Mouse (Mus musculus): ENCODE measurements around the gene Spaca3.

The Spaca3 gene

DNA sequence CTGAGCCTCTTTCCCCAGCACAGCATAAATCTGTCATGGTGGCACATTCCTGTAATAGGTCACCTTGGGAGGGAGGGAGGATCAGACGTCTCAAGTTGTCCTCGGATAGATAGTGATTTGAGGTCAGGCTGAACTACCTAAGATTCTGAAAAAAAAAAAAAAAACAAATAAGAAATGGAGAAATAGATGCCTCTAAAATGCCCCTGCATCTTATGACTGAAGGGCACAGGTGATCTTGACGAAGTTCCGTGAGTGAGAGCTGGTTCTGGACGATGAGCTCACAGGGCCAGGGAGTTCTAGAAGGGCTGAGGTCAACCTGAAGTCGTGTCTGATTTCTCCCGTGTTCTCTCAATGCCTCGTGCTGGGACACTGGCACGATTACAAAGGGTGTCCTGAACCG lies at the start of gene Spaca3:
TSS of gene Spaca3 (plus strand) at position 301 of the 400 bp plus-strand sequence.
- in situ Hi-C loops (cut with MseI, MboI) = no loop called here

DNA sequence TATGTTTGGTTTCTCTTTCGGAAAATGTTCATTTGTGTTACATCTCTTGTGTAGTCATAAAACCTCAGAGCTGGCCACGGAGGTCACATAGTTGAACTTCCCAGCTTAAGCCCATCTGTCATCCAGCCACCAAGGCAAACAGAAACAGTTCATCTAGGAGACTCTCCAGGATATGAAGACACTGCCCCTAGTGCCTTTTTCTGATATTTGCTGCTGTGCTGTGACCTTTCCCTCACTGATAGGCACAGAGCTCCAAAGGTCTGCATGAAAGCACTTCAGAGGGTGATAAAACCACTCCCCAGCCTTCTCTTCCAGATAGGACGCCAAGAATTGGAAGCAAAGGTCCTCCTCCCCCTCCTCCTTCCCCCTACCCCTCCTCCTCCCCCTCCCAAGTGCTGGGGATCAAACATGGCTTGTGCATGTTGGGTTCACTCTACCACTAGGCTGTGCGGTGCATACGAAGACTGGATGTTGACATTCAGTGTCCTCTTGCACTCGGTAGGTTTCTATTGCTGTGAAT lies 49.6 kb upstream of the Spaca3 start:
- in situ Hi-C loops (cut with MseI, MboI) = no loop called here

DNA sequence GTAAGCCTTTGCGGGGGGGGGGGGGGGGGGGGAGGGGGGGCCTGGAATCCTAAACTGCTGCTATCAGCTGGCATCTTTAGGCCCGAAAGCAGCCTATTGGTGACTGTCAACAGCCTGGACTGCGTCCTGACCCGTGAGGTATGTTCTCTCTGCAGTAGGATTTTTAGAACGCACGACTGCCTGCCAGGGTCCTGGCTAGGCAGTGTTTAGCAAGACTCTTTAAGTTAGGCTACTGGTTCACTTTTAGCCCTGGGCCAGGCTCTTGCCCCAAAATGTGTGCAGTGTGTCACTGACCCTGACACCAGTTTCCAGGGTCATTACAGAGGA lies 48.5 kb upstream of the Spaca3 start:
- in situ Hi-C loops (cut with MseI, MboI) = no loop called here

DNA sequence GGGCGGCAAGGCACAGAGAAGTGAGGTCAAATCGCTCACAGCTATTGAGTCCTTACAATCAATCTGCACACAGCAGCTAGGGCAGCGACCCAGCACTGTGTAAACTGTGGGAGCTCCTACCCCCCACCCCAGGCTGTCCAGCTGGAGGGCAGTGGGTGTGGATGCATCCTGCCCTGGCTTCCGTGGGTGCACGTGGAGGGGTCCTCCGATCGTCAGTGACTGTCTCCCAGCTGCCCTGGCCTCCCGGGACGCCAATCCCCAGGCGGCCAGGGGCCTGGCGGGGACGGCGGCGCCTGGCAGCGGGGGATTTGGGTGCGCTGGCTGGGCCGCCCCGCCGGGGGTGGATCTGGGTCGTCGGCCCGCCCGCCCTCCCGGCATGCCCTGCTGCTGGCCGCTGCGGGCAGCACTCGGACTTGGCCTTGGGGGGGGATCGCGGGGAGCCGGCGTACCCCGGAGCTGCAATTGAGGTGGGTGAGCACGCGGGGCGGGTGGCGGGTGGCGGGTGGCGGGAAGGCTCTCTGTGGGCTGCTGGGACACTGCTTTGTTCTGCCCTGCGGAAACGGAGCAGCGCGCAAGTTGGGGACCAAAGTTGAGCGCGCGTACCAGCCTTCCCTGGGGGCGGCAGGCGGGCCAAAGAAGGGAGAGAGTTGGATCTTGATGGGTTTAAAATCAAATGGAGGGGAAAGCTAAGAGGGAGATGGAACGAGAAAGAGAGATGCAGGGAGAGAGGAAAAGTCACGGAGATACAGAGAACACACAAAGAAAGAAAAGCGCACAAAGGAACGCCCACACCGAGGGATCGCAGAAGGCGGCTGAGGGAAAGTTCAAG lies 48.0 kb upstream of the Spaca3 start, which contains the start of gene Tmem98:
TSS of gene Tmem98 (plus strand) at position 183 of the 829 bp plus-strand sequence.
- in situ Hi-C loops (cut with MseI, MboI) = no loop called here

DNA sequence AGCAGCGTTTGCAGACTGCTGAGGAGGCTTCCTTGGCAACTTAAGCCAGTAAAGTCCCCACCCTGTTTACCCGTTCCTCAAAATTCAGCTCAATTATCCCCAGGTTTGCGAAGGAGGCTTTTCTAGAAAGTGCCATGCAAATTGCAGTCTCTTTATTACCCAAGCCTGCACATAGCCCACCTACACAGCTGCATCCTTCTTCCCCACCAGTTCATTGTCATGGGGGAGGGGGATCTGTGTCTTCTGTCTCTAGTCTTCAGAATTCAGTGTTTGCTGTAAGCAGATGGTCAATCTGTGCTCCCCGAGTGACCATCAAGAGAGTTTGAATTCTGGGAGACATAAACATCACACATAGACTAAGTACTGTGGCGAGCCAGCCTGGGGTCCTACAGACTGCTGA lies 47.0 kb upstream of the Spaca3 start:
- in situ Hi-C loops (cut with MseI, MboI) = no loop called here

DNA sequence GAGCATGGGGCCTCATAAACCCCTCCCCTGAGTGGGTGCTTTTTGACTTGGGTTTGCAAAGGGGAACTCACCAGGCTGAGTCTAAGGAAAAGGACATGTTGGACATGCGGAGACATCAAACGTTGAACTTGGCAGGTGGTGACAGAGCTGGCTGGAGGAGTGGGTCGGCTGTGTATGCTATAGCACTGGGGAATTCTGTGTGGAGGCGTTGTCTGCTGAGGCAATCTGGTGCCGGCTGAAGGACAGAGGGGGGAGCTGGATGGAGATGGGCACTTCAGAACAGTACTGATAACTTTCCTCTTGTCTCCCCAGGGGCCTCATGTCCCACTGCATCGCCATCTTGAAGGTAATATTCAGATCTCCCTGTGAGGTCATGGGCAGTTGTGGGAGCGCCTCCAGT lies 42.8 kb upstream of the Spaca3 start:
- in situ Hi-C loops (cut with MseI, MboI) = no loop called here

DNA sequence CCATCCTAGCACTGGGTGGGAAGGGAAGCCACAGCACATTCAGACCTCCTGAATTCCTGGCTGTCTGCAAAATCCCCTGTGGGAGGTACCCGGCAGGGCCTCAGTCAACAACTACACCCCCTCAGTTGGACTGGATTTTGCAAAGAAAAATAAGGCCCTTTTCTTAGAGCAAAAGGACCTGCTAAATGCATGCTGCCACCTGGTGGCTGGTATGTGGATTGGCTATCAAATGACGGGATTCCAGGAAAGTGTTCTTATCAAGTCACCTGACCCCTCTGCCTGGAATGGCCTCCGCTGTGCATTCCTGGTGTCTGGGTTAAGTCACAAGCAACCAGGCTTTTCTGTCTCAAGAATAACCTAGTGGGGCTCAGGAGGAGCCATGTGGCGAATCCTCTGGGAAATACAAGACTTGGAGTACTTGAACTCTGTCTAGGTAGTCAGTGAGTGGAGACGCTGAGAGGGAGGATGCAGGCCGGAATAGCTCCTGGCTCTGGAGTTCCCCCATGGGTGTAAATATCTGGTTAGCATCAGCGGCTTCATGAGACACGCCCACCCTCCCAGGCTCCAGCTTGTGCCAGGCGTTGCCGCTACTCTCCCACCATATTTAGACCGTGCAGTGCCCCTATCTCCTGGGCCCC lies 40.0 kb upstream of the Spaca3 start:
- in situ Hi-C loops (cut with MseI, MboI) = no loop called here

DNA sequence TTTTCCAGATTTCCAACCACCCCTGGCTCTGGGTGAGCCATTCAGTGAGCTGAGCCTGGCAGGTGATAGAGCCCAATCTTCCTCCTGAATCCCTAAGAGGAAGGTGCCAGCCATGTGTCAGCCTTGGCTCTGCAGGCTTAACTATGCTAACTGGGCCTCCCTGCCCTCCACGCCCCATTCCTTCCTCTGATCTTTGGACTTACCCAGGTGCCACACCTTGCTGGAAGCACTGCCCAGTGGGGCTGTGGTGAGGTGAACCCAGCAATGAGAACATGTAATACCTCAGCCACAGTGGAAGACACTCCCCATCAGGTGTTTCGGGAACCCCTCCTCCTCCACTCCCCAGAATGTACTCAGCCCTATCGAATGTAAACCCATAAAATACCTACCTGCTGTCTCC lies 38.1 kb upstream of the Spaca3 start:
- in situ Hi-C loops (cut with MseI, MboI) = no loop called here

DNA sequence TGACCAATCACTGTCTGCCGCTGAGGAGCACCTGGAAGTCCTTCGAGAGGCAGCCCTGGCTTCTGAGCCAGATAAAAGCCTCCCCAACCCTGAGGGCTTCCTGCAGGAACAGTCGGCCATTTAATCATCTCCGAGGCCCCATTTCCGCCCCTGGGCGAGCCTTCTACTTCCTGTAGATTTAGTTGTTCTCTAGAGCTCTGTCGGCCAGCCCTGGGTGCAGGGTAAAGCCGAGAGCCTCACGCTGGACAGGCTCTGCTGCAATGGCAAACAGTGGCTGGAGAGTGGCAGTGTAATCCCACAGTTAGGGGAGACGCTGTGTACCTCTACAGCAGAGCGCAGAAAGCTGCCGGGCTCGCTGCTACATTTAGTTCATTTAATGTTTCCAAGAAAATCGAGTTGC lies 36.9 kb upstream of the Spaca3 start:
- in situ Hi-C loops (cut with MseI, MboI) = no loop called here

DNA sequence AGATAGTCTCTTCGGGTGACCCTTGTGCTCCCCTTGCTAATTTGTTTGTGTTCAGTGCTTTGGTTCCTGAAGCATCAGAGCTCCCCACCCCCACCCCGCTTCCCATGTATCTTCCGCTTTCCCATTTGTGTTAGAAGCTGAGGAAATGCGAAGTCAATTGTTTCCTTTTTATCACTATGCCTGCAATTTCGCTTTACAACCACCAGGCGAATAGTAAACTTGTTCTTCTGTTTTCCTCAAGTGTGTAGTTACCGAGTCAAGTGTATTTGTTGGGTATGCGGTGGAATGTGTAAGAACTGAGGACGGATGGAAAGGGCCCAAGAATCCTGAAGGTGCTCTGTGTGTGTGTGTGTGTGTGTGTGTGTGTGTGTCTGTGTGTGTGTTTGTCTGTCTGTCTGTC lies 36.4 kb upstream of the Spaca3 start:
- in situ Hi-C loops (cut with MseI, MboI) = no loop called here

DNA sequence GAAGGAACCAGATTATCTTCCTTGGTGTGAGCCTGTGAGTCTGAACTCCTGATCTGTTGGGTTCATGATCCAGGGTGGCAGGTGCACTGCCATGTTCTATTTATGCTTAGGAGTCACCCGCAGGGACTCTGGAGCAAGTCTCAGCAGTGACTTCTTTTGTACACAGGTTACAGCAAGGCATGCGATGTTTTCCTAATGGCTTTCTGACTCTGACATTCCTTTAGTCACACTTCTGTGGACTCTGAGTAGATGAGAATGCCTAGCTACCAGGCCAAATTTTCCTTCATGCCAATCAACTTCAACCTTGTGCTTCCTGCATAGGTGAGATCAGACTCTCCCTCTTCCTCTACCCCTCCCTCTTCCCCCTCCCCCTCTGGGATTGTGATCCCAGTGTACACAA lies 22.8 kb upstream of the Spaca3 start:
- in situ Hi-C loops (cut with MseI, MboI) = no loop called here

DNA sequence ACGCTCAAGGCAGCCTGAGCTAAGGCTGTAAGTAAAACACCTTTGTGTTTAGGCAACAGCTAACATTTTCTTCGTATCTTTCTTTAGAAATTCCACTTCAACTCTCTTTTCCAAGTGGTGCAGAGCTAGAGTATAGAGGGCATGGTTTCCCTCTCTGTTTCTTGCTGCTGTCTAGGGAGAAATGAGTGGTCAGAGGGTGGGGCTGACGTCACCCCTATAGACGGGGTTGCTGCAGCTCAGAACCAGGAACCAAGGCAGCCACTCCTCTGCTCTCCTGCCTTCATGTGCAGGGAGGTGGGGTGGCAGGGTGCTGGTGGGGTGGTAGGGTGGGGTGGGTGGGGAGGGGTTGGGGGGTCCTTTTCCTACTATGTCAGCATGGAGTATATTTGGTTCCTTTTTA lies 22.3 kb upstream of the Spaca3 start:
- in situ Hi-C loops (cut with MseI, MboI) = no loop called here

DNA sequence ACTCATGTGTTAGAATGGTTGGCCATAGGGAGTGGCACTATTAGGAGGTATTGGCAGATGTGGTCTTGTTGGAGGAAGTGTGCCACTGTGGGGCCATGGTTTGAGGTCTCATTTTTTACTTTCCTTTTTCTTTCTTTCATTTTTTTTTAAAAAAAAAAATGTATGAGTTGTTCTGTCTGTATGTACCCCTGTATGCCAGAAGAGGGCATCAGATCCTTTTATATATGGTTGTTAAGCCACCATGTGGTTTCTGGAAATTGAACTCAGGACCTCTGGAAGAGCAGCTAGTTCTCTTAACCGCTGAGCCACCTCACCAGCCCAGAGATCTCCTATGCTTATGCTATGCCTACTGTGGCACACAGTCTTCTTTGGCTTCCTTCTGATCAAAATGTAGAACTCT lies 19.4 kb upstream of the Spaca3 start:
- in situ Hi-C loops (cut with MseI, MboI) = no loop called here

DNA sequence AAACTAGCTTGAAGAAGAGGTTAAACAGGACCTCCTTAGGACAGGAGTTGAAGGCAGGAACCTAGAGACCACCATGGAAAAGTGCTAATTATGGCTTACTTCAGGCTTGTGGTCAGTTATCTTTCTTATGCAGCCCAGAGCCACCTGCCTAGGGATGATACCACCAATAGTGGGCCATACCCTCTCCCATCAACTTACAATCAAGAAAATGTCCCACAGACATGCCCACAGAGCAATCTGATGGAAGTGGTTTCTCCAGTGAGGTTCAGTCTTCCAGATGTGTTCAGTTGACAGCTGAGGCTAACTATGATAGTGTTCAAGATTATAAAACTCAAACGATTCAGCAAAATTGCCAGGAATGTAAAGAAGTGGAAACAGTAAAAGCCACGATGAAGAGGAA lies 14.7 kb upstream of the Spaca3 start:
- in situ Hi-C loops (cut with MseI, MboI) = no loop called here

DNA sequence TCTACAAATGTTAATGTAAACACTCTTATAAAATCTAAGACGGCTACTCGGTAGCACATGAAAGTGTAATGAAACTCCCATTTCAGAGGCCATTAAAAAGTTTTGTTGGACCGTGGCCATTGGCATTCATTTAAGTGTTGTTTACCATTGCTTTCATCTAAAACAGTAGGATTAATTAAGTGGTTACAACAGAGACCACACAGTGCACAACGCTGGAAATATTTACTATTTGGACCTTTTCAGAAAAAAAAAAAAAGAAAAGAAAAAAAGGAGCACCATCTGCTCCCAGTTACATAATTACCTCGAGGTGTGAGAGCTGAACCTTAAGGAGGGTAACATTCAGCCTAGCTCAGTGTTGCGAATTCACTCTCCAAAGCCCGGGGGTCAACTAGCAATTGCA lies 12.7 kb upstream of the Spaca3 start:
- in situ Hi-C loops (cut with MseI, MboI) = no loop called here

DNA sequence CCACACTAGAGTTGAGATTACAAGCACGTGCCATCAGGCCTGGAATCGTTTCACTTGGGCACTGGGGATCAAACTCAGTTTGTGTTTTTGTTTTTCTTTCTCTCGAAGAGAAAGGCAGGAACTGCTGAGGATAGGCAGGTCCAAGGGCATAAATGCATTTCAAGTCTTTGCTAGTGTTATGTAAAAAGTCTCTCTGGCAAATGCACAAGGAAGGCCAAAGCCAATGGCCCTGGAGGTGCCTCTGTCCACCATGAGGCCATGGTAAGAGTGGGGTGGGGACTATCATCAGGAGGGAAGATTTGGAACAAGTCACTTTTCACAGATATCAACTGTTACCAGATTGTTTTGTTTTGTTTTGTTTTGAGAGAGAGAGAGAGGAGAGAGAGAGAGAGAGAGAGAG lies 12.1 kb upstream of the Spaca3 start:
- in situ Hi-C loops (cut with MseI, MboI) = no loop called here

DNA sequence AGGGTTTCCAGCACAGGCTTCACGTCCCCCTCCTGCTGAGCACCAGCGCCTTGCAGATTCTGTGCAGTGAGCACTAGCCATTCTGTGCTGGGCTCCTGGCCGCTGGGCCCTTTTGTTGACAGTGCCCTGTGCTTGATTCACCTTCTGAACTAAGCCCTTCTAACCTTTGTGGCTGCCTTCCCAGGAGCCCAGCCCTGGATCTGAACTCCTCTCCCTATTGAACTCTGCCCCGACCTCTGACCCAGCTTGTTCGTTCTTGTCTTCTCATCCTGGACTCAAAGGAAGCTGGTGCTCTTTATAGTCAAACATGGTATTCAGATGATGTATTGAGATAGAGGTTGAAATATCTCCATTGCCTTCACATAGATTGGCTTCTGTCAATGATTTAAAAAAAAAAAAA lies 10.0 kb upstream of the Spaca3 start:
- in situ Hi-C loops (cut with MseI, MboI) = no loop called here

DNA sequence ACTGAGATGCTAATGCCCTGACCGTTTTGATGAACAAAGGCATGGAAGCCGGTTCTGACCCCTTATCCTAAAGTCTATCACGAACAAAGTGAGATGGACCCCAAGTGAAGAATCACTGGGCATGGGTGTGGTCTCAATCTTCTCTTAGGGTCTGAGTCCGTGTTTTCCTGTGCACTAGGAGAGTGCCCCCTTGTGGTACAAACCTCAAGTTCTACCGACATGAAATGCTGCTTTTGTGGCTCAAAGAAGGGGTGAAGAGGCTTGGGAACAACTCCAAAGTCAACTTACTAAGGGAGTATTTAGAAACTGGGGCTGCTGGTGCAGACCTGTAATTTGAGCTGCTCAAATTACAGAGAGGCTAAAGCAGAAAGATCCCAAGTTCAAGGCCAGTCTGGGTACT lies 6.3 kb upstream of the Spaca3 start:
- in situ Hi-C loops (cut with MseI, MboI) = no loop called here

DNA sequence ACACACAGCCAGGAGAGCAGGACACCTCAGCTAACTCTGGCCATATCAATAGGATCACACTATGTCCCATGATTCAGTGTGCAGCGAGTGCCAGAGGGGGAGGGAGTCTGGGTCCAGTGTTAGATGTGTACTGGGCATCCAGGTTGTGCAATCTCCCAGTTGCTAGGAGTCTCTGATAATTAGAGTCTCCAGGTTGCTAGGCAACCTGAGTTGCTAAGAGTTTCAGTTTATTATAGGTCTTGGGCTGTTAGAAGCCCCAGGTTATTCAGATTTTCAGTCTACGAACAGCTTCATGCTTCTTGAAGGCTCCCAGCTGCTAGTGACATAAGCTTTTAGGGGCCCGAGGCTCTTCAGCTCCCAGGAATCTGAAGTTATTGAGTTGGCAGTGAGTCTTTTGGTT lies 5.2 kb upstream of the Spaca3 start:
- in situ Hi-C loops (cut with MseI, MboI) = no loop called here

DNA sequence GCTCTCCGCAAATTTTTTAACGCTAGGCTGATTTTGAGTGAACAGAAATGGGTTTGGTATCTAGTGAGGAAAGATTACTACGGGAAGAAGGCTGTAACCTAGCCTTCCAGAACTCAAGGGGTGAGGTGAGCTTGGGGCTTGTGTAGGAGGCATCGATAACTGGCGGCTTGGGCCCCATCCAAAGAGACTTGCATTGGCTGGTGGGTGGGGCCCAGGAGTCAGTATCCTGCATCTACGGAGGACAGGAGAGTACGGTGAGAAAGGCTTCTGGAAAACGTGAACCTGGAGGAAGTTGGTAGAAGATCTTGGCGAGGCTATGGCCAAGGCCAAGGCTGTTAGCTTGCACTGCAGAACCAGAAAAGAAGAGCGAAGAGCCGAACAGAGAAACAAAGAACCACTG lies 3.7 kb upstream of the Spaca3 start:
- in situ Hi-C loops (cut with MseI, MboI) = no loop called here

DNA sequence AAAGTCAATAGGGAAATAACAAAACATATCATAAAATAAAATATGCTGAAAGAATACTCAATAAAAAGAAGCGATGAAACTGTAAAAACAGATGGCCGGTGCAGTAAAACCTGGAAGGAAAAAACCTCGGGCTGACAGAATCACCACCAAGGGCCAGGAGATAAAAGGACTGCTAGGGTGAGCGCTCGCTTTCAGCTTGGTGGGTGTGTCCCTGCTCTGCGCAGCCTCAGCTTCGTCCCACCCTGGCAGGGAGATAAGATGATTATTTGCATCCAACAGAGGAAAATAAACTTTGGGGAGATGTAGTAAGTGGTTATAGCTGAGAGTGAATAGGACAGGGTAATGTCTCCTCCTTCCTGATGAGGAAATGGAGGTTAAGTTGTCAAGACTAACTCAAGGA lies 3.3 kb upstream of the Spaca3 start:
- in situ Hi-C loops (cut with MseI, MboI) = no loop called here

DNA sequence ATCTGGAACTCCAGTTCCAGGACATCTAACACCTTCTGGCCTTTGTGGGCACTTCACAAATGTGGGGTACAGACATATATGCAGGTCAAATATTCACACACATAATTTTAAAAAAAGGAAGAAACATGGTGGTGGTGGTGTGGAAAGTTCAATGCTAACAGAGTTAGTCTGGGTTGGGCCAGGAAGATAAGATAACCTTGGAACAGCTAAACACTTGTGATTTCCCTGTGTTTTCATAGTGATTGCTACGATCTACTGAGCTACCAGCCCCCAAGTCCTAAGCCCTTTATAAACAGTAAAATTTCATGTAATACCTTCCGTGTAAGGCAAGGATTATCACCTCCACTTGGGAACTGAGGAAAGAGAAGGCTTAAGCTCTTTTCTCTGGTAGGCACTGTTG lies 1.3 kb upstream of the Spaca3 start:
- in situ Hi-C loops (cut with MseI, MboI) = no loop called here

DNA sequence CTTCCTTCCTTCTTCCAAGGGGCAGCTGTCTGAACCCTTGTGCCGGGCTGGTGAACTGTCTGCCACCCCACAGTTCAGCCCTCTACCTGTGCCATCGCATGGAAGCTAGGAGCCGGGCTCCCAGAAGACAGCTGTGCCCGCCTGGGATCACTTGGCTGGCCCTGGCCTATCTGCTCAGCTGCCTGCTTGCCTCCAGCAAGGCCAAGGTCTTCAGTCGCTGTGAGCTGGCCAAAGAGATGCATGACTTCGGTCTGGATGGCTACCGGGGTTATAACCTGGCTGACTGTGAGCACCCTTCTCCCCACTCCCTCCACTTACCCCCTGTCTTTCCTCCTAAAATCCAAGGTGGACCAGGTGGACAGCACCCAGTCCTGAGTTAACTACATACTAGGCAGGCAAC lies 4.8 kb downstream of the Spaca3 start:
- in situ Hi-C loops (cut with MseI, MboI) = no loop called here

Measured in mouse trophoblast stem cell (cell line).